Mouse (Mus musculus) MEL-GATA-1-ER (cell line): Measurements from ENCODE around the gene Crkl.
A peak's percentile ranks its signal among the peaks of the same experiment; 100 is the strongest.
"Not testable (repeated sequence)": the region's sequence is repeated elsewhere in the genome, so short reads cannot be mapped to it uniquely, and the experiment has no call there.

Experiments
- DNase-seq: peaks from one replicate; pipeline ENCODE4 v3.0.0-alpha.2; 2012; ENCODE audit warnings: low read depth; ENCODE audit errors: extremely low read depth

The Crkl gene

DNA sequence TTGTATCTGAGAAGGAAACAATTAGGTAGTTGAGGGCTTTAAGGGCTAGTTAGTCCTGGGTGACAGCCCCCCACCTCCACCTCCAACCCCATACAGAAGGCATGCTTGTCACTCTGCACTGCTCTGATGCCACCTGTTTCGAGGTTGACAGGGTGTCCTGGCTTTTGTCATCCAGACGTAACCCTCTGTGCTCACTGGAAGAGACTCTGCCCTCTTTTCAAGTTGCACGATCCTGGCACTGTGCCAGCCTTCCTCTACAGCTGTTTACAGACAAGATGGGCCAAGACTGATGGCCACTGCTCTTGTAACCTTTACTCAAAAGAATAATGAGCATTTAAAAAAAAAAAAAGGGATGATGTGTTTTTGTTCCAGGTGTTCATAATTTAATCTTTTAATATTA lies 34.7 kb downstream of the Crkl start:
- DNase-seq = no peak

DNA sequence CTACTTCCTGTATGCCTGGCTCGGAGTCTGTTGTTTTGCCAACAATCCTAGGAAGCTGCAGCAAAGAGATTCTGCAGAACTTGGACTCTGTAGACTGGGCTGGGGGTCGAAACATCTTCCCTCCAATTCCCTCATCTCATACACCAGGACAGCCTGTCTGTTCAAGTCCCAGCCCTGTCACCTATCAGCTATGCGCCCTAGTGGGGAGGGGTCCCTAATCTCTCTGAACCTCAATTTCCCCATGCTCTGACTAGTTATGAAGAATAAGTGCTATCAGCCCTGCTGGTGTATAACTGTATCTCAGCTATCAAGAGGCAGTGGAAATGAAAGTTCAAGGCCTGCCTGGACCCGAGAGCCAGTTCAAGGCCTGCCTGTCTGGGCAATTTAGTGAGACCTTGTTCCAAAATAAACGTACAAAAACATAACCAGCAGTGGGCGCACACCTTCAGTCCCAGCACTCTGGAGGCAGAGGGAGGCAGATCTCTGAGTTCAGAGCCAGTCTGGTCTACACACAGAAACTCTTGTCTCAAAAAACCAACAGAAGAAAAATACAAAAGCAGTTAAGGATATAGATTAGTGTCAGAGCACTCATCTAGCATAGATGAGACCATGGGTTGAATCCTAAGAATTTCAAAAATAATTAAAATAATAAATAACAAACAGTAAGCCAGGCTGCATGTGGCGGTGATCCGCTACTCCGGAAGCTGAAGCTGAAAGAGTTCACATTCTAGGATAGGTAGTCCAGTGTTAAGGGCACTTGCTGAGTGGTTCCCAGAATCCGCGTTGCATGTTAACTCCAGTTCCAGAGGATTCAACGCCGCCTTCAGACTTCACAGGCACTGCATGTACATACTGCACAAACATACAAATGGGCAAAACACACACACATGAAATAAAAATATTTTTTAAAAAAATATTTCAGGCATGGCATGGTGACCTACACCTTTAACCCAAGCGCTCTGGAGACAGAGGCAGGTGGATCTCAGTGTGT lies 37.0 kb downstream of the Crkl start:
- DNase-seq = no peak

DNA sequence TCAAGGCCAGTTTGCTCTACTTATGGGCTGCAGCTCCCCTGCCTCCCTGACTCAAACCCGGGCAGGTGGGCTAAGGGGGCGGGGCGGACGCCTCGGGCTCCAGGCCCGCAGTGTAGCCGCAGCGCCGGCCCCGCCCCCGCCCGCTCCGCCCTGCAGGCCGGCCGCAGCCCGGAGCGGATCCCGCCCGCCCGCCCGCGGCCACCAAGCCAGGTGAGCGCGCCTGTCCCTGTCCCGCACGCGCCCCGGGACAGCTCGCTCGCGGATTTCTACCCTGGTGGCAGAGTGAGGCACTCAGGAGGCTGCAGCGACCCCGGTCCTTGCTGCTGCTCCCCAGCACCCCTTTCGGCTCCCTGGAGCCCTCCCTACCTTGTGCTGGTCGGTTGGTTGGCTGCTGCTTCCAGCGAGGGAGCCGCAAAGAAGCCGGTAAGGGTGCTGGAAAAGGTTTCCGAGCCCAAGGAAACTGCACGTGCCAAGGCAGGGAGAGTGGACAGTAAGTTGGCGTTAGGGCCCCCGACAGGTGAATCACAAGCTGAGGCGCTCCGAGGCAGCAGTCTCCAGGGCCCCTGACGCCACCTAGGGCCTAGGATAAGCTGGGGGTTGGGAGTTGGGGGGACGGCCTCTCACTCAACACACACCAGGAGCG lies 37.8 kb downstream of the Crkl start, which contains the start of gene Aifm3:
Aifm3 (plus strand) TSS at position 143 of the 643 bp plus-strand sequence.
- no peak for DNase-seq

DNA sequence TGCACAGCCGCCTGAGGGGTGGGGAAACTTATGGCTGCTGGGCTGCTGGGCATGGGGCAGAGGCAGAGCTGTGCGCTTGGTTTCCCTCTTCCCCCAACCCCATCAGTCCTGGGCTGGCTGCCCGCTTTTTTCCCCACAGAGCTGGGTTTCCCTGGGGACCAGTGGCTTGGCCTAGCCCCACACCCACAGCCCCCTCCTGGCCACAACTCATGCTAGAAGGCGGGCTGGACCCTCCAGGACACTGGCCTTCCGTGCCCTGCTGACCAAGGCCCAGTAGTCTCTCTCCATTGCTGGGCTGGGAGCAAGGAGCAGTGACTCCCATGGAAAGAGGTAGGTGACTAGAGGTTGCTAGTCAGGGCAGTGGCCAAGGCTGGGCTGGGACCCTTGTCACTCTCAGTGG lies 39.4 kb downstream of the Crkl start:
- DNase-seq = no peak

DNA sequence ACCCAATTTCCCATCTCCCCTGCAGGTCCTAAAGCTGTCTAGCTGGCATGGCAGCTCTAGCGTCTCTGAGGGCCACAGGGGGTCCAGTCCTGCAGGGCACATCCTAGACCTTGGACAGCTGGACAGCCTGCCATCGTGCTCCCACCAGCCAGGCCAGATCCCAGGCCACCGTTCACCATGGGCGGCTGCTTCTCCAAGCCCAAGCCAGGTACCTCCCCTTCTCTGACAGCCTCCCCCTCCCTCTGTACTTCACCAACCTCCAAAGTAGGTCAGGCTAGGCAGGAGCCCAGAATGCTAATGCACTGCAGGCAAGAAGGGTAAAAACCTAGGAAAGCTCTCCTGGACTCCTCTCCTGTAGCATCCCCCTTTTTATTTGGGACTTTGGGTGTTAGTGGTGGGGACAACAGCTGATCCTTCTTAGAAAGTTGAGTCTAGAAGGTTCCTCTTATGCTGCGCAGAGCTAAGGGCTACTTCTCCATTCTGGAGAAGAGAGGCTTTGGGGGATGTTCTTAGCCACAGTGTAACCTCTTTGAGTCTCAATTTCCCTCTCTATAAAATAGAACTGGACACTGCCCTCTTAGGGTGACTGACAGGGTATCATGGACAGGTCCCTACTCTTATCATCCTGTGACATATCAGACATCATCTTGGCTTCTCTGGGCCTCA lies 40.2 kb downstream of the Crkl start:
- no peak for DNase-seq

DNA sequence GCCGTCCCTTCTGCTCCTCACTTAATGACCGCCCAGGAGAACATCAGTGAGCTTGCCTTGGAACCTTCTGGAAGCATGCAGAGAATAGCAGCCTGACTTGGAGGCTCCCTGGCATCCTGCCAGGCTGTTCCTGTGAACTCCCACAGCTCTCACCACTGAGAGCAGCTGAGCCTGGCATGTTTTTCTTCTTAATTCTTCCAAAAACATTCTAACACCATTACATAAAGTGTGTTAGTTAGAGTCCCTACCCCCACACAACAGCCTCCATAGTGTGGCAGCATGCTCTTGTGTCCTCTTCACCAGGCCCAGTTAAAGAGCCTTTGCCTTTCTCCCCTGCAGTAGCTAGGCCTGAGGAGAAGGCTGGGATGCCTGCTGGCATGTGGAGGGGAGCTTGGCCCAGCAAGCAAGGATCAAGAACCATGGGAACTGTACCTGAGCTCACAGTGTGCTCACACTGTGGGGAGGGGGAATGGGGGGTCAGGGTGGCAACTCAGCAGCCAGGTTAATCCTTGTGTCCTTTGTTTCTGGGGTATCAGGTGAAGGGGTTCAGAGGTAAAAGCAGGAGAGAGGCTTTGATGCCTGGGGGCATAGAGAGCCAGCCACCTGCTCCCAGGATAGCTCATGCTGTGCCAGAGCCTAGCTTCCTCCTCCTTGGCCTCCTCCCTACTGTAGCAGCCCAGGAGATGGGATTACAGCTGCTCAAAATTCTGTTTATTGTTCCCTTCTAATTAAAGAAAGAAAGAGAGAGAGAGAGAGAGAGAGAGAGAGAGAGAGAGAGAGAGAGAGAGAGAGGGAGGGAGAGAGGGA lies 44.9 kb downstream of the Crkl start:
- no peak for DNase-seq

DNA sequence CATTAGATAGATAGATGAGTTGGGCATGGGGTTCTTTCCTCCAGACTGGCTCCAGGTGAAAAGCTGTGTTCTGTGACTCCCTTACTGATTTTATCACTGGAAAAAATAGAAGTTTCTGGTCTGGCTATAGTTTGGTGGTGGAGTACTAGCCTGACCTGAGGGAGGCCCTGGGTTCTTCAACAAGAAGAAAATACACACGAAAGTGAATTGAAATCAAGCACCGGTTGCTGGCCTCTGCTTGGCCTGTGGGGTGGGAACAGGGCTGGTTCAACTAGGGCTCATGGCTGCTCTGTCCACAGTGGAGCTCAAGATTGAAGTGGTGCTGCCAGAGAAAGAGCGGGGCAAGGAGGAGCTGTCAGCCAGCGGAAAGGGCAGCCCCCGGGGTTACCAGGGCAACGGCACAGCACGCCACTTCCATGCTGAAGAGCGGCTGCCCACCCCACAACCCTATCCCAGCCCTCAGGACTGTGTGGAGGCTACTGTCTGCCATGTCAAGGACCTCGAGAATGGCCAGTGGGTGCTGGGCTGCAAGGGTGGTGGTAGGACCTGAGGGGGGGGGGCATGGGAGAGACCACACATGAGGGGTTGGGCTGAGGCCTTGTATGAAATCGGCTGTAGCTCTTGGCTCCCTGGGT lies 47.6 kb downstream of the Crkl start:
- DNase-seq = no peak

DNA sequence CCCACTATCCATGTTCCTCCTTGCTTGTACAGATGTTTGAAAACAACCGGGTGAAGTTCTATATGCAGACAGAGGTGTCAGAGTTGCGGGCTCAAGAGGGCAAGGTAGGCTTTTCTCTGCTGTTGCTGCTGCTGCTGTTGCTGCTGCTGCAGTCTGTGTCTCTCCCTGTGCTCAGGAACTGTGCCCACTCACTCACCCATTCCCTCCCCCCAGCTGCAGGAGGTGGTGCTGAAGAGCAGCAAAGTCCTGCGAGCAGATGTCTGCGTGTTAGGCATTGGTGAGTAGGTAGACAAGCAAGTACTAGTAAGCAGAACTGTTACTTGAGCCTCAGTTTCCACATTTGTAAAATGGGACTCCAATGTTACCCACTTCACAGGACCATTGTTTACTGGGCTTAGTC lies 50.9 kb downstream of the Crkl start:
- no peak for DNase-seq

DNA sequence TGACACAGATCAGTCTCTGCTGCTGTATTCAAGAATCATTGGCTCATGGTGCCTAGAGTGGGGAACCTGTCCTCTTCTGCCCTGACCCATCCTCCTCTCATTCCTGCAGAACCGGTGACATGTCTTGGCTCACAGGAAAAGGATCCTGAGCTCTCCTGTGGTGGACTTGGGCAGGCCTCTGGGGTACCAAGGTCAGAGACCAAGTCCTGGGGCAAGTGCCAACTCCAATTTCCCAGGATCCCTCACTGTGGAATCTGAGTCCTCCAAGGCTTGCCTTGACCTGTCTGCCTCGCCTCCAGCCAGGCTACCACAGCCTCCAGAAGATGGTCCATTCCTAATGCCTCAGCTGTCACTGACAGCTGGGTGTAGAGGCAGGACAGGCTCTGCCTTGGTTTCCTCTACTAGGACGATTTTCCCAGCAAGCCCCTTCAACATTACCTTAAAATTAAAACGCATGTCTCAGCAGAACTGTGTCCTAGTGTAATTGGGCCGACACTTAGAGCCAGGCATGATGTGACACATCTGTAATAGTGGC lies 55.3 kb downstream of the Crkl start:
- no peak for DNase-seq

DNA sequence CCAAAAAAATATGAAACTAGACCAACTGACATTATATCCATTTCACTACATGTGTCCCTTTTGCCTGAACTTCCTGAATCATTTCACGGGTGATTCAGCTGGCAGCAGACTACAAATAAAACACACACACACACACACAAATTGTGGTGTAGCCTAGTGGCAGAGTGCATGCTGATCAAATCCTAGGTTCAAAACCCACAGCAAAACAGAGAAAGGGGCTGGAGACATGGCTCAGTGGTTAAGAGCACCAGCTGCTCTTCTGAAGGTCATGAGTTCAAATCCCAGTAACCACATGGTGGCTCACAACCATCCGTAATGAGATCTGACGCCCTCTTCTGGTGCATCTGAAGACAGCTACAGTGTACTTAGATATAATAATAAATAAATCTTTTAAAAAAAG lies 56.2 kb downstream of the Crkl start:
- DNase-seq = not testable (repeated sequence)

DNA sequence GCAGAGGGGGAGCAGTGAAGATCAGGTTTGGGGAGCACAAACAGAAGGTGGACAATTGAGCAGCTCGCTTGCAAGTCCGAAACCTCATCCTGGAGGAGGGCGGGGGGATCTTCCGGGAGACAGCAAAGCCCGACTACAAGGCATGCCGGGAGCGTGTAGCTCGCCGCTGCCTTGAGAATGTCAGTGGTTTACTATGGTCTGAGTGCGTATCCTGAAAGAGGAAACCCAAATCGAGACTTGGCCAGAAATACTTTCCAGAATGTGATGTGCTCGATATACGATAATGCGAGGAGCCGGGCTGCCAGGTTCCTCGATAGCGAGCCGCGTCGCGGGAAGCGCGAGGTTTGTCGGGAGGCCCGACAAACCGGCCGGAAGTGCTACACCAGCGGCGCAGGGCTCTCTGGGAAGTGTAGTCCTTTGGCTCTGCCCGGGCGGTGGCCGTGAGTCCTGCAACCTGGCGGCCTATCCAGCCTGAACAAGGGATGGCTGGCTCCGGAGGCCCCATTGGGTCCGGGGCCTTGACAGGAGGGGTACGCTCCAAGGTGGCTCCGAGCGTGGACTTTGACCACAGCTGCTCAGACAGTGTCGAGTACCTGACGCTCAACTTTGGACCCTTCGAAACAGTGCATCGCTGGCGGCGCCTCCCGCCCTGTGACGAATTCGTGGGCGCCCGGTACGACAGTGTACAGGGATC lies 56.9 kb downstream of the Crkl start, which contains the start of gene Lztr1:
Lztr1 (plus strand) TSS at position 143 of the 694 bp plus-strand sequence.
- DNase-seq = peak; percentile 79

DNA sequence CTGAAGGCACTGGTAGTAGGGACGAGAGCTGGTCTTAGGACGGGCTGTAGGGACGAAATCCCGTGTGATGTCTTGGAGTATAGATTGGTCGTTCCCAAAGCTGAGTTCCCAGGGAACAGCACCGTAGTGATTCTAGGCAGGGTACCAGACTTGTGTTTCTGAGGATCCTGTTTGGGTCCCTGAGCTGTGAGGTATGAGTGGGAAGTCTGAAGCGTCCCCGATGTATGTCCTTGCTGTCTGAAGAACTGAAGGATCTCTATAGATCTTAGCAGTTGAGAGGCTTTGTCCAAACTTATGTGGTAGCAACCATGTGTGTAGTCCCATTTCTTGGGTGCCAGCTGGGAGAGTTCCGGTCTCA lies 57.4 kb downstream of the Crkl start:
- no peak for DNase-seq

DNA sequence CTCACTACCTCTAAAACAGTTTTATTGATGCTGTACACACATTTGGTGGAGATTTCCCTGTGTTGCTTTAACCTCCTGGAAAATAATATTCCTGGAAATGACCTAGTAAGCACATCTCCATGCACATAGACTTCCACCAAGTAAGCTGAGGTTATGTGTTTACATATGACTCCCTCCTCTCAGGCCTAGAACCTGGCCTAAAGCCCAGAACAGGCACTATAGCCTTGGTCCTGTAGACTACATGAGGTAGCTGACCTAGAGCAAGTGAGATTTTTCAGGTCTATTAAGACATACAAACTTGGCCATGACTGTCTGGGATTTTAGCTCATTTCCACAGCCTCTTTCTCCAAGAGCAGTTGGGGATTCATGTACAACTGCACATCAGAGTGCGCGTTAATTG lies 58.4 kb downstream of the Crkl start:
- DNase-seq = no peak

DNA sequence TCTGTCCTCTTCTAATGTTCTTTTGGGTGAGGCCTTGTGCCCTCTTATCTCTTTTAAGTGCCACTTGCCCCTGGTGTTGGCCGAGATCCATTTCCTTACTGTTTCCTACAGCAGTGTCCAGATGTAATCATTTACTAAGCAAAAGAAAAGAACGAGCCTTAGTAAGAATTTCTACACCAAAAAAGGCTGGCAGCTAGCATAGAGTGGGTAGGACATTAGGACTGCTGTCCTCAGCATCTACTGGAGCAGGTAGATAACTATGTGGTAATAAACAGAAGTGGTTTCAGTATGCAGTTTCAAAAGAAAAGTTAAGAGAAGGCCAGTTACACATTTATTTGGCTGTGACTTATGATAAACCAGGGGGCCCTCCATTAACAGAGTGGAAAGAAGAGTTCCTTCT lies 58.9 kb downstream of the Crkl start:
- no peak for DNase-seq

DNA sequence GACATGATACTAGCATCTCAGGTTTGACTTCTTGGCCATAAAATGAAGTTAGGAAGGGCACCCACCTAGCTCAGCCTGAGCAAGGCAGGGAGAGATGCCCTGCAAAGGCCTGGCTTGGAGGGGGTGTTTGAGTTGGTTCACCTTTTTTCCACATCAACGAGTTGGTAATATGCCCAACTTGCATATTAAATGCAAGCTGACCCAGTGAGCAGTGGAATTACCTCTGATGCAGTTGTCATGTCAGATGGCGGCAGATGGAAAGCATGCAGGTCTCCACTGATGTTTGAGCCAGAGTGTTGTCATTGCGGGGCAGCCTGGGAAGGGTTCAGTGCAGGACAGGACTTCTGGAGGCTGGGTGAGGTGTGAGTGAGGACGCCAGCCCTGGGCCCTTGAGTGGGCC lies 59.6 kb downstream of the Crkl start:
- DNase-seq = no peak

DNA sequence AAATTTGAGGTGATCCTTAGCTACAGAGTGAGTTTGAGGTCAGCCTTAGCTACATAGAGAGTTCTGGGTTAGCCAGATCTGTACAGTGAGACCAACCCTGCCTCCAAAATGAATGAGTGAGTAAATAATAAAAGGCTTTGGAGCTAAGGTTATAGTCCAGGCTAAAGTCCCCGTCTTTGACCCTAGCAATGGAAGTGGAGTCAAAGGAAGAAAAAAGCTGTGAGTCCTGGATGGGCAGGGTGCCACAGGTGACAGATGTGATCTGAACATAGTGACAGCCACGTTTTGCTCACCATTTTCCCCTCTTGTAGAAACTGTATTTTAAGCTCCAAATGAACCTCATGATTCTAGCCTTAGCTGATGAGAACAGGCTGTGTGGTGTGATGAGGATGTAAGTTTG lies 67.1 kb downstream of the Crkl start:
- no peak for DNase-seq

DNA sequence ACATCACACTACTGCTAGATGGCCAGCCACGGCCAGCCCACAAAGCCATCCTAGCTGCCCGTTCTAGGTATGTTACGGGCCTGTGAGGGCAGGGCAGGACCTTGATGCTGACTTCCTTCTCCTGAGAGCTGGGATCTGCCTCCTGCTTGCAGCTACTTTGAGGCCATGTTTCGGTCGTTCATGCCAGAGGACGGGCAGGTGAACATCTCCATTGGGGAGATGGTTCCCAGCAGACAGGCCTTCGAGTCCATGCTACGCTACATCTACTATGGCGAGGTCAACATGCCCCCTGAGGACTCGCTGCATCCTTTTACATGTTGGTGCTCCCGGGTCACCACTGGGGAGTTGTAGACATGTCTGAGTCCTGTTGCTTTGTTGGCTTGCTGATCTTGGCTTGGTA lies 72.4 kb downstream of the Crkl start:
- DNase-seq = no peak

DNA sequence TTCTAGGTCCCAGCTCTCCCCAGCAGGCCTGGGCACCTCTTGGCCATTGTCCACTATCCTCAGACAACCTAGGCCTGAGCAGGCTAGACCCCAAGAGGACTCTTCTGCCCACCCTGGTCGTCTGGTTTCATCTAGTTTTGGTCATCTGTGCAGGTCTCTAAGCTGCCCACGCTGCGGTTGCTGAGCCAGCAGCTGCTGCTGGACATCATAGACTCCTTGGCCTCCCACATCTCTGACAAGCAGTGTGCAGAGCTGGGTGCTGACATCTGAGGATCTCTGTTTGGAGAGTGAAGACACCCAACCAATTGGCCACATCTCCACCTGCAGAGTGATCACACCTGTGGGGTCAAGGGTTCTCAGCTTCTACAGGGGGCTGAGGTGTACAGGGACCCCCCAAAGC lies 73.7 kb downstream of the Crkl start:
- no peak for DNase-seq

DNA sequence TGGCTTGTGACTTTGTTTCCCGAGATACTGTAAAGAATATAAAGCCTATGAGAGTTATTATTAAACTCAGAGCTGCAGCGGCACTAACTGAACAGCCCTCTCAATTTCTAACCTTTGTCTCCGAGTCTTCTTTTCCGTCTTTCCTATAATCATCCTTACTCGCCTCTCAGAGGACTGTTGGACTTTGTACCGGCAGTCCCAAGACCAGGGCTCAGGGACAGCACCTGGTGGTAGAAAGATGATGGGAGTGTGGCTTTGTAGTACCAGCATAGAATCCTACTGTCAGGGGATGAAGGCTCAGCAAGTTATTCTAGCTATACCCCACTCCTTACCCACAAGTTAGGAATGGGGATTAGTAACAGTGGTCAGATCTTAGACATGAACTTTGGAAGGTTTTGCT lies 74.4 kb downstream of the Crkl start:
- no peak for DNase-seq

DNA sequence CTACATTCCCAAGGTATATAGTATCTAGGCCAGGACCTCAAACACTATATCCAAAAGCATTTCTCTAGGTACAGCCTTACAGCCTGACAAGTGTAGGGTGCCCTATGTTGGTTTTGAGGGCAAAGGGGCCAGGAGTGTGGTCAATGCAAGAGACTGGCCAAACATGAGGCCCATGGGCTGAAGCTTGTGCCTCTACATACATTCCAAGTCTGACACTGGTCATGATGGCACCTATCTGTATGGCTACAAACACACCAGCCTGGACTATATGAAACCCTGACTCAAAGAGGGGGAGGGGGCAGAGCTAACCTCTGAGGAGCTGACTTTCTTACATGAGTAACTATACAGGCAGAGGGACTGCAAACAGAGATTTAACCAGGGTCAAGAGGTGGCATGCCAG lies 75.8 kb downstream of the Crkl start:
- DNase-seq = no peak
